Mouse (Mus musculus): Measurements from ENCODE around the gene Slc7a10. TPM values are rescaled to one million over a fixed set of nuclear protein-coding genes. Genes with fewer than 3 reads are reported as not detected.

The Slc7a10 gene
- polyA plus RNA-seq, 1 experiment from 2014 or later, result 2.1 TPM

GRCm38 (mm10) chr7:35167925-35168324, 18.3 kb upstream of the Slc7a10 start:
- H3K4me3 ChIP-seq (ENCODE audit: low read depth, low read length), result no peak overlapping the region
- no peaks in the 10 kb centered on the region for H3K4me1 ChIP-seq (ENCODE audit: control insufficient read depth, insufficient read depth, low read length)
- no peak overlapping the region for H3K4me2 ChIP-seq (ENCODE audit: low read length)
- H3K27ac ChIP-seq (ENCODE audit: low read depth, low read length), result no peak overlapping the region
- WGBS, result 78% methylated on average over 2 of the region's 2 CpGs
- H3K9ac ChIP-seq (ENCODE audit: low read length), result no peak overlapping the region
- H3K9me3 ChIP-seq (replicated peaks; ENCODE audit: control insufficient read depth, low read length), result no peaks in the 10 kb centered on the region
- no peak for ATAC-seq
- no peaks in the 10 kb centered on the region for H3K36me3 ChIP-seq (ENCODE audit: control insufficient read depth, insufficient read depth, low read length)
- no peak for DNase-seq (ENCODE audit: low spot score)
- H3K27me3 ChIP-seq (replicated peaks; ENCODE audit: control insufficient read depth, insufficient read depth, low read length), result no peaks in the 10 kb centered on the region

DNA sequence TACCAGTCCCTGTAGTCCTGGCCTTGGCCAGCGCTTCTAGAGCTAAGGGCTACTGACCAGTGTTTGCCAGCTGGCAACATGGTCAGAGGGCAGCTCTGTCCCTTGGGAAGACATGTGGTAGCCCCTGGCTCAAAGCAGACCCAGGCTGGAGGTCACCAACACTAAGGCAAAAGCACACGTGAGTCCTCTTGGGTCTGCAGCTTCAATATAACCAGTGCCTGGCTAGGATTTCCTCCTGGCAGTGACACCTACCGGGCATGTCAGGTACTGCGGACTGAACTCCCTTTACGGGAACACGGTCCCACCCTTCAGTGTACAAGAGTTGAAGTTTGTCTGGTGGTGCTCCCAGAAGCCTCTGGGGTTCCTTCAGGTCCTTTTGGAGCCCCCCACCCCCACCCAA, 16.8 kb upstream of the Slc7a10 start:
- Histone ChIP-seq H3K27ac (ENCODE audit: low read depth, low read length) (no peak overlapping the region), H3K36me3 (ENCODE audit: control insufficient read depth, insufficient read depth, low read length) (no peaks in the 10 kb centered on the region), H3K4me3 (ENCODE audit: low read depth, low read length) (no peak overlapping the region), H3K4me1 (ENCODE audit: control insufficient read depth, insufficient read depth, low read length) (no peaks in the 10 kb centered on the region), H3K9me3 (replicated peaks; ENCODE audit: control insufficient read depth, low read length) (no peaks in the 10 kb centered on the region), H3K4me2 (ENCODE audit: low read length) (no peak overlapping the region), H3K27me3 (replicated peaks; ENCODE audit: control insufficient read depth, insufficient read depth, low read length) (no peaks in the 10 kb centered on the region), H3K9ac (ENCODE audit: low read length) (no peak overlapping the region)
- DNase-seq (ENCODE audit: low spot score) (peak; percentile 83), ATAC-seq (0 out of 2 replicates have a peak, but pooled peaks have one; percentile 5)
- 14% methylated on average over 6 of the region's 6 CpGs for WGBS

GRCm38 (mm10) chr7:35171867-35172382, 14.3 kb upstream of the Slc7a10 start:
- H3K27me3 ChIP-seq (replicated peaks; ENCODE audit: control insufficient read depth, insufficient read depth, low read length), result no peaks in the 10 kb centered on the region
- no peak overlapping the region for H3K4me3 ChIP-seq (ENCODE audit: low read depth, low read length)
- H3K4me1 ChIP-seq (ENCODE audit: control insufficient read depth, insufficient read depth, low read length), result no peaks in the 10 kb centered on the region
- DNase-seq (ENCODE audit: low spot score), result peak; percentile 93
- H3K27ac ChIP-seq (ENCODE audit: low read depth, low read length), result no peak overlapping the region
- ATAC-seq, result peak; percentile 89
- peak overlapping the region; percentile 33; the same call in 1 of the 2 replicates for H3K4me2 ChIP-seq (ENCODE audit: low read length)
- WGBS, result 3% methylated on average over 16 of the region's 16 CpGs
- H3K9me3 ChIP-seq (replicated peaks; ENCODE audit: control insufficient read depth, low read length), result no peaks in the 10 kb centered on the region
- H3K9ac ChIP-seq (ENCODE audit: low read length), result no peak overlapping the region
- H3K36me3 ChIP-seq (ENCODE audit: control insufficient read depth, insufficient read depth, low read length), result no peaks in the 10 kb centered on the region

- H3K9ac ChIP-seq (ENCODE audit: low read length), result no peak overlapping the region
- ATAC-seq, result no peak
- no peak for DNase-seq (ENCODE audit: low spot score)
- no peaks in the 10 kb centered on the region for H3K36me3 ChIP-seq (ENCODE audit: control insufficient read depth, insufficient read depth, low read length)
- WGBS, result 69% methylated on average over 4 of the region's 4 CpGs
- no peaks in the 10 kb centered on the region for H3K9me3 ChIP-seq (replicated peaks; ENCODE audit: control insufficient read depth, low read length)
- H3K4me1 ChIP-seq (ENCODE audit: control insufficient read depth, insufficient read depth, low read length), result no peaks in the 10 kb centered on the region
- H3K4me3 ChIP-seq (ENCODE audit: low read depth, low read length), result no peak overlapping the region
- no peaks in the 10 kb centered on the region for H3K27me3 ChIP-seq (replicated peaks; ENCODE audit: control insufficient read depth, insufficient read depth, low read length)
- no peak overlapping the region for H3K27ac ChIP-seq (ENCODE audit: low read depth, low read length)
- no peak overlapping the region for H3K4me2 ChIP-seq (ENCODE audit: low read length)
Measured at GRCm38 (mm10) chr7:35172519-35172918, 13.7 kb upstream of the Slc7a10 start.

GRCm38 (mm10) chr7:35175533-35175932, 10.7 kb upstream of the Slc7a10 start:
- Histone ChIP-seq H3K4me2 (ENCODE audit: low read length) (no peak overlapping the region), H3K36me3 (ENCODE audit: control insufficient read depth, insufficient read depth, low read length) (no peaks in the 10 kb centered on the region), H3K27ac (ENCODE audit: low read depth, low read length) (no peak overlapping the region), H3K4me3 (ENCODE audit: low read depth, low read length) (no peak overlapping the region), H3K9ac (ENCODE audit: low read length) (no peak overlapping the region), H3K4me1 (ENCODE audit: control insufficient read depth, insufficient read depth, low read length) (no peaks in the 10 kb centered on the region), H3K27me3 (replicated peaks; ENCODE audit: control insufficient read depth, insufficient read depth, low read length) (no peaks in the 10 kb centered on the region), H3K9me3 (replicated peaks; ENCODE audit: control insufficient read depth, low read length) (no peaks in the 10 kb centered on the region)
- WGBS, result 78% methylated on average over 4 of the region's 4 CpGs
- ATAC-seq, result no peak
- DNase-seq (ENCODE audit: low spot score), result no peak

DNA sequence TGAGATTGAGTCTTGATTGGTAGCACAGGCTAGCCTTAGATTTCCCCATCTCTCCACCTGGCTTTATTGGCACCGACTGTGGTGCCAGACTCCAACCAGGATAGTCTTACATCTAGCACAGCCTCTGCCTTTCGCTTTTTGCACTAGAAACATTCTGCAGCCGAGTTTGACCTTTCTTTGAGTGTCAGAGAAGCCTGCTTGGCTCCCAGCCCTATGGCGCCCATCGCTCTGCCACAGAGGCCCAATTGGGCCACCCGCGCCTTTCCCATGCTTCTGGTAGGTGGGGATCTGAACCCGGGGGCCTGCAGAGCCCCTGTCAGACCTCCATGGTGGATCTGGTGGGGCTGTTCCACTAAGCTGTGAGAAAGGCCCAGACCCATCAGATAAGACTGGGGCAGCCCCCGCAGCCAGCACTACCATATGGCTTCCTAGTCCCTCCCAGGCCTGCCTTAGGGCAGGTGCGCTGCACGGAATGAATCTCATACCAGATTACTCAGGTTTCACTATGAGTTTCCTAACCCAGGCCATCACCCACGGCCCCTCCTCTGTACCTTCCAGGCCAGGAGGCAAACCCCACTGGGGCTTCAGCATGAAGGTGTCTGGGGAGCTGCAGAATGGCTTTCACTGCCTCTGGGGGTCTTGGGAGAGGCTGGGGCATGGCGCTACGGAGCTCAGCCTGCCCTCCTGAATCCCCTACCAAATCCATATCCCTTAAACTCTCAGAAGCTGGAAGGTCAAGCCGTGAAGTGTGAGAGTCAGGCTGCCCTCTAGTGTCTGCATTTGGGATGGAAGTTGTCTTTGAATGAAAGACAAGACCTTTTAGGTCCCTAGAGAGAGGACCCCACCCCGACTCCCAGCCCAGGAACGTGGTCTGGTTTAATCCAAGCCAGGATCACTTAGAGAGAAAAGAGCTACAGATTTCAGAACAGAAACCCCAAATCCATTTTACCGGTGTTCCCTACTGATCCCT, 9.5 kb upstream of the Slc7a10 start:
- no peak overlapping the region for H3K4me2 ChIP-seq (ENCODE audit: low read length)
- peak; percentile 57 for DNase-seq (ENCODE audit: low spot score)
- H3K27ac ChIP-seq (ENCODE audit: low read depth, low read length), result no peak overlapping the region
- no peak for ATAC-seq
- no peaks in the 10 kb centered on the region for H3K4me1 ChIP-seq (ENCODE audit: control insufficient read depth, insufficient read depth, low read length)
- H3K36me3 ChIP-seq (ENCODE audit: control insufficient read depth, insufficient read depth, low read length), result no peaks in the 10 kb centered on the region
- no peak overlapping the region for H3K9ac ChIP-seq (ENCODE audit: low read length)
- H3K9me3 ChIP-seq (replicated peaks; ENCODE audit: control insufficient read depth, low read length), result no peaks in the 10 kb centered on the region
- WGBS, result 54% methylated on average over 18 of the region's 18 CpGs
- H3K27me3 ChIP-seq (replicated peaks; ENCODE audit: control insufficient read depth, insufficient read depth, low read length), result no peaks in the 10 kb centered on the region
- H3K4me3 ChIP-seq (ENCODE audit: low read depth, low read length), result no peak overlapping the region

DNA sequence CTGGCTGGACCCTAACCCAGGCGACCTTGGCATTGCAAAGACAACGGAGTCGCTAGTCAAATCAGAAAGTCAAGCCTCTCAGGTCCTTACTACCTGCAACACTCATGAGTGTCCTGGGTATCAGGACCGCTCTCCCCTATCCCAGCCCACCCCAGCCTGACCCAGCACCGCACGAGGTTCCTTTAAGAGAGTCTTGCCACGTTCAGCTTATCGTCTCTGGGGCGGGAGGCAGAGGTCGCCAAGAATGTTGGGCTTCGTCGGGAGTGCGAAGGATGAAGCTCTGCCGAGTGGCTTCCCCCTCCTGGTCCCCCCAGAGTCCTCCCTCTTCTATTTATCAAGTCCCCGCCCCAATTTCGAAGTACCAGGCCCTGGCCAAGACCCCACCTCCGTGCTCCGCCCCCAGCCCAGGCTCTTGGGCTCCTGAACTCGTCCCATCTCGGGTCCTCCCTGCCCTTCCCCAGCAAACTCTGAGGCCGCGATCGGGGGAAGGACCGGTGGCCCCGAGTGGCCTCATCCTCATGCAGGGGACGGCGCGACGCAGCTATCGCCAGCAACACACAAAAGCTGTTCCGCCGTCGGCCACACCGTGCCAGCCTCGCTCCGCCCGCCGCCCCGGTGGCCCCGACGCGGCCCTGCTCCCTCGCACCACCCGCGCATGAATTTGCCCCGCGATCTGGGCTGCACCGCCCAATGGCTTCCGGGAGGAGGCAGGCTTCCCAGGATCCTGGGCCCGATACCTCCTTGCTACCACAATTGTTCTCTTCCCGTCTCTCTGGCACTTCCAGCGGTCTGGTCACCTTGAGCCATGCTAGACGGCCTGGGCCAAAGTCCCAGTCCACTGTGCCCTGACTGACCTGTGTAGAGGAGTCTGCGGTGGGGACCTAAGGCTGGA, 1.1 kb upstream of the Slc7a10 start:
- H3K4me3 ChIP-seq (ENCODE audit: low read depth, low read length), result peak overlapping the region; percentile 32
- DNase-seq (ENCODE audit: low spot score), result peak; percentile 51
- WGBS, result 2% methylated on average over 53 of the region's 54 CpGs
- peaks cover 35% of the 10 kb centered on the region for H3K27me3 ChIP-seq (replicated peaks; ENCODE audit: control insufficient read depth, insufficient read depth, low read length)
- H3K9ac ChIP-seq (ENCODE audit: low read length), result peak overlapping the region; percentile 43; the same call in 1 of the 2 replicates
- H3K36me3 ChIP-seq (ENCODE audit: control insufficient read depth, insufficient read depth, low read length), result no peaks in the 10 kb centered on the region
- H3K9me3 ChIP-seq (replicated peaks; ENCODE audit: control insufficient read depth, low read length), result 0 out of 2 replicates have a peak, but pooled peaks cover 3% of the 10 kb centered on the region
- peaks cover 10% of the 10 kb centered on the region for H3K4me1 ChIP-seq (ENCODE audit: control insufficient read depth, insufficient read depth, low read length)
- no peak overlapping the region for H3K27ac ChIP-seq (ENCODE audit: low read depth, low read length)
- peak overlapping the region; percentile 60 for H3K4me2 ChIP-seq (ENCODE audit: low read length)
- peak; percentile 70 for ATAC-seq

- H3K27ac ChIP-seq (ENCODE audit: low read depth, low read length), result no peak overlapping the region
- no peak overlapping the region for H3K9ac ChIP-seq (ENCODE audit: low read length)
- no peak overlapping the region for H3K4me2 ChIP-seq (ENCODE audit: low read length)
- H3K4me1 ChIP-seq (ENCODE audit: control insufficient read depth, insufficient read depth, low read length), result peaks cover 10% of the 10 kb centered on the region
- H3K27me3 ChIP-seq (replicated peaks; ENCODE audit: control insufficient read depth, insufficient read depth, low read length), result peaks cover 29% of the 10 kb centered on the region
- DNase-seq (ENCODE audit: low spot score) (no peak), ATAC-seq (no peak)
- WGBS, result 70% methylated on average over 5 of the region's 5 CpGs
- H3K9me3 ChIP-seq (replicated peaks; ENCODE audit: control insufficient read depth, low read length), result no peaks in the 10 kb centered on the region
- no peak overlapping the region for H3K4me3 ChIP-seq (ENCODE audit: low read depth, low read length)
- no peaks in the 10 kb centered on the region for H3K36me3 ChIP-seq (ENCODE audit: control insufficient read depth, insufficient read depth, low read length)
Measured at GRCm38 (mm10) chr7:35189699-35190098, 3.5 kb downstream of the Slc7a10 start.

Measured in forebrain, embryonic 14.5 days (tissue).